Mouse (Mus musculus) heart, postnatal 14 days (tissue): ENCODE measurements around the gene Gm16451. TPM values are rescaled to one million over a fixed set of nuclear protein-coding genes. Genes with fewer than 3 reads are reported as not detected.
"Not testable (repeated sequence)": the region's sequence is repeated elsewhere in the genome, so short reads cannot be mapped to it uniquely, and the experiment has no call there.

ENCODE experiments used
- DNase-seq, 2 experiments: peaks; one replicate each; pipeline ENCODE4 v3.0.0; 2021 to 2022
- intact Hi-C: fragments of 180-260 bp; cut with DNase I; formaldehyde crosslinking; loops from one replicate; pipeline ENCODE4 v1.15.1; 2025
- long read RNA-seq, 2 experiments: library from polyadenylated mRNA; stranded (forward); transcript quantifications; one replicate each; pipeline ENCODE4 v2.0.0; 2021
- total RNA-seq, 2 experiments: library from RNA; stranded (reverse); gene quantifications; 2 replicates each; pipeline ENCODE4 v1.2.3; 2021

The Gm16451 gene
- not detected for total RNA-seq
- long read RNA-seq, experiment 1 = 0 reads
- long read RNA-seq, experiment 2 = 0 reads

GRCm38 (mm10) chr7:22118145-22118544 is at the start of gene Gm16451:
Gene Gm16451, minus strand, starts transcription at chr7:22118245.
- DNase-seq, intact Hi-C loops: not testable (repeated sequence)

DNA sequence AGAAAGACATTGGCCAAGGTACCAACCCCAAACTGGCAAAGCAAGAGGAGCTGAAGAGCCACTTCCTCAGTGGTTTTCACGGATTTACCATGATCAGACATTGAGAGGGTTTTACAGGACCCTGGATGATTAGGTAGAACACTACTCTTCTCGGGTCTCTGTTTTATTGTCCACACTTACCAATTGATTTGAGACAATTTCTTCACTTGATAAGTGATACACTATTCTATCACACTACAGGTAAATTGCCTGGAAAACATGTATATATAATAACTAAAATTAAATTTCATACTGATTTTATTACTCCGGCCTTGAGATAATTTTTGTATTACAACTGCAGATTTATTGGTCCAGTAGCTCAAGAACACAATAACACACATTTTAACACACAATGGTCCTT is 45.9 kb upstream of the Gm16451 start, which contains the start of gene Vmn1r142:
Gene Vmn1r142 (minus strand): TSS at position 101 of the 400 bp plus-strand sequence.
- DNase-seq, intact Hi-C loops: not testable (repeated sequence)

- intact Hi-C loops = not testable (repeated sequence)
Observed at GRCm38 (mm10) chr7:22134641-22135040, 16.6 kb upstream of the Gm16451 start, which contains the start of gene Gm10666. Gene Gm10666, minus strand, starts transcription at chr7:22134741.

GRCm38 (mm10) chr7:22068757-22069156 is 49.3 kb downstream of the Gm16451 start, which contains the start of gene Vmn1r139:
Gene Vmn1r139, plus strand, starts transcription at chr7:22069057.
- DNase-seq, intact Hi-C loops: not testable (repeated sequence)

More at GRCm38 (mm10) chr7:22134641-22135040, 16.6 kb upstream of the Gm16451 start, which contains the start of gene Gm10666:
- not testable (repeated sequence) for DNase-seq

Other genes with a start within 250 kb of the Gm16451 start
- gene Gm5891, start 197.0 kb downstream of the Gm16451 start, total RNA-seq = not detected
- not detected for gene Vmn1r137, start 123.7 kb downstream of the Gm16451 start, total RNA-seq
- gene Vmn1r138, start 89.3 kb downstream of the Gm16451 start, total RNA-seq = not detected
- not detected for gene Gm6176, start 61.9 kb downstream of the Gm16451 start, total RNA-seq
- not detected for gene Vmn1r139, start 49.2 kb downstream of the Gm16451 start, total RNA-seq
- not detected for gene Gm10666, start 16.5 kb upstream of the Gm16451 start, total RNA-seq
- gene Vmn1r142, start 45.8 kb upstream of the Gm16451 start, total RNA-seq = not detected
- gene Vmn1r143, start 71.1 kb upstream of the Gm16451 start, total RNA-seq = not detected
- gene Gm8653, start 83.0 kb upstream of the Gm16451 start, total RNA-seq = not detected
- not detected for gene Gm8453, start 111.2 kb upstream of the Gm16451 start, total RNA-seq
- not detected for gene Gm4187, start 211.5 kb upstream of the Gm16451 start, total RNA-seq